ENCODE assay signal across 17 mouse cellular contexts in the genomic region with DNA sequence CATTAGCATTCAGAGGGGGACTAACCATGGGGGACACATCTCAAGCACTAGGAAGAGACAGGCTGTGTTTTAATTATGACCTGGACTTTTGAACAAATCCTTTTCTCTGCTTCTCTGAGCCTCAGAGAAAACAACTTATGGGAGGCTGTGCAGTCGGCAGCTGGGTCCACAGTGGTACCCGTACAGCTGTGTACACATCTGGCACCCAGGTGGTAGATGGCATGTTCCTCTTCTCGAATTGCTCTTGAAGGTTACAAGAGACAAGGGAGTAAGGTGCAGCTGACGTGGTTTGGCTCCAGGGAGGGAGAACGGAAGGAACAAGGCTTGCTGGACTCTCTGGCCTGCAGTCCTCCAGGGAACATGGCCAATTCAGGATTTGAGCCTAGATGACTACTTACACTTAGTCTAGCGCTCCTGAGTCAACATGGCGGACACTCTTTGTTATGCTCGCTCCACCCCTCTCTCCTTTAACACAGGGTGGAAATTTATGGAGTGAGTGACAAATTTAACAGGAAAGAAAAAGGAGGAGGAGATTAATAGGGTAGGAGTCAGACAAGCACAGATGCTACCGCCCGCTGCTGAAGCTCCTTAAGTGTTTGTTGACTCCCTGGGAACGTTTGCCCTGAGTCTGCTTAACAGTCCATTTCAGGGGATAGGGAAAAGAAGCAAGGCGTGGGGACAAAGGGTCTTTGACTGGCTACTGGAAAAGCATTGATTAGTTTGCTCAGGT.
DNase-seq lines count a peak whose midpoint lies in the region; ATAC-seq and TF ChIP-seq lines count a peak whose summit lies in the region.
"Had no signal": no experiment of that assay in that cellular context is flagged by ENCODE, and none has a peak within 500 bp of the region (broad histone marks: within the 10 kb centered on the region; RNA-seq: fewer than 3 reads in every experiment).

No protein-coding gene starts in this region.

- no peak for TF ChIP-seq POLR2A in lung, adult 2 months (IDR thresholded peaks at IDR 0.05; ENCODE audit: borderline replicate concordance, extremely low read depth, low read depth, low read length)

- H3K4me3 ChIP-seq in heart, embryonic 10.5 days = no peak overlapping the region
- H3K4me3 ChIP-seq in lung, embryonic 16.5 days (ENCODE audit: low read length) = no peak overlapping the region
- H3K4me3 ChIP-seq in lung, adult 2 months (replicated peaks; ENCODE audit: extremely low read depth, low read depth, low read length) = no peak overlapping the region
- no peak overlapping the region for H3K4me3 ChIP-seq in neural tube, embryonic 12.5 days
- H3K4me3 ChIP-seq: forebrain, embryonic 12.5 days; liver, embryonic 15.5 days; myocyte had no signal

- no peaks in the 10 kb centered on the region for H3K9me3 ChIP-seq in heart, embryonic 10.5 days
- H3K9me3 ChIP-seq in lung, embryonic 16.5 days (ENCODE audit: control insufficient read depth, low read length) = no peaks in the 10 kb centered on the region
- H3K9me3 ChIP-seq in neural tube, embryonic 12.5 days = no peaks in the 10 kb centered on the region
- H3K9me3 ChIP-seq: forebrain, embryonic 12.5 days; liver, embryonic 15.5 days had no signal

- H3K36me3 ChIP-seq in heart, embryonic 10.5 days = no peaks in the 10 kb centered on the region
- no peaks in the 10 kb centered on the region for H3K36me3 ChIP-seq in lung, embryonic 16.5 days (ENCODE audit: control insufficient read depth, insufficient read depth, low read length)
- no peaks in the 10 kb centered on the region for H3K36me3 ChIP-seq in neural tube, embryonic 12.5 days
- H3K36me3 ChIP-seq: forebrain, embryonic 12.5 days; liver, embryonic 15.5 days had no signal

- peaks cover 8% of the 10 kb centered on the region for H3K4me1 ChIP-seq in heart, embryonic 10.5 days
- H3K4me1 ChIP-seq in lung, embryonic 16.5 days (replicated peaks; ENCODE audit: control insufficient read depth, insufficient read depth, low read length) = peaks cover 10% of the 10 kb centered on the region; the same call in 1 of the 2 replicates
- H3K4me1 ChIP-seq in lung, adult 2 months (ENCODE audit: control insufficient read depth, insufficient read depth, low read length) = no peaks in the 10 kb centered on the region
- H3K4me1 ChIP-seq in neural tube, embryonic 12.5 days = peaks cover 15% of the 10 kb centered on the region
- H3K4me1 ChIP-seq: liver, embryonic 15.5 days had no signal

- no peak overlapping the region for H3K9ac ChIP-seq in lung, embryonic 16.5 days (ENCODE audit: low read length)
- H3K9ac ChIP-seq in neural tube, embryonic 12.5 days = no peak overlapping the region
- H3K9ac ChIP-seq: forebrain, embryonic 12.5 days; liver, embryonic 15.5 days had no signal

- peak; percentile 48 for DNase-seq in heart, adult 11 months
- no peak for DNase-seq in heart, embryonic 10.5 days (ENCODE audit: low spot score)
- no peak for DNase-seq in lung, adult 2 months
- peak; percentile 39 for DNase-seq in hindlimb bud, embryonic 11.5 days (ENCODE audit: extremely low spot score, low read depth, low spot score)
- DNase-seq in MN1 (ENCODE audit: low spot score) (no peak), liver (no peak)
- DNase-seq: adrenal gland, adult 8-10 months; cerebellum, adult 9-10 months; gastrocnemius, postnatal 14 days; heart, postnatal 36 days; kidney, adult 11 months had no signal

- H3K27me3 ChIP-seq in heart, embryonic 10.5 days (ENCODE audit: insufficient read depth, poor library complexity, severe bottlenecking) = peaks cover 4% of the 10 kb centered on the region
- H3K27me3 ChIP-seq in lung, embryonic 16.5 days (ENCODE audit: control insufficient read depth, insufficient read depth, low read depth, low read length) = no peaks in the 10 kb centered on the region
- H3K27me3 ChIP-seq in neural tube, embryonic 12.5 days (replicated peaks) = 0 out of 2 replicates have a peak, but pooled peaks cover 2% of the 10 kb centered on the region
- H3K27me3 ChIP-seq: liver, embryonic 15.5 days had no signal

- peak overlapping the region; percentile 10; the same call in 1 of the 2 replicates for H3K4me2 ChIP-seq in lung, embryonic 16.5 days (ENCODE audit: low read depth, low read length)
- peak overlapping the region; percentile 20; the same call in 1 of the 2 replicates for H3K4me2 ChIP-seq in neural tube, embryonic 12.5 days (replicated peaks)
- H3K4me2 ChIP-seq: forebrain, embryonic 12.5 days; heart, embryonic 11.5 days; liver, embryonic 15.5 days had no signal

- H3K27ac ChIP-seq in heart, embryonic 10.5 days = no peak overlapping the region
- no peak overlapping the region for H3K27ac ChIP-seq in lung, embryonic 16.5 days (ENCODE audit: low read length)
- no peak overlapping the region for H3K27ac ChIP-seq in neural tube, embryonic 12.5 days
- H3K27ac ChIP-seq: forebrain, embryonic 12.5 days; liver, embryonic 15.5 days had no signal

- ATAC-seq in lung, embryonic 16.5 days (ENCODE audit: low read depth) = no peak
- ATAC-seq in neural tube, embryonic 12.5 days (ENCODE audit: low FRiP score, low read depth) = peak; percentile 84

- 71% methylated on average over 12 of the region's 12 CpGs for WGBS in heart, embryonic 10.5 days
- WGBS in lung, embryonic 16.5 days = 25% methylated on average over 12 of the region's 12 CpGs
- WGBS in lung, adult 2 months = 44% methylated on average over 12 of the region's 12 CpGs
- 35% methylated on average over 12 of the region's 12 CpGs for WGBS in neural tube, embryonic 12.5 days

- no peak for TF ChIP-seq CTCF in lung, adult 2 months (IDR thresholded peaks at IDR 0.05; ENCODE audit: insufficient read depth, low read length)

Comparison
In these comparisons a context has a peak if more than half of its experiments do, and no peak if none do; other contexts are left out.
1. DNase-seq: peak in heart, adult 11 months (single experiment) and hindlimb bud, embryonic 11.5 days (single experiment); none in heart, embryonic 10.5 days (single experiment), lung, adult 2 months (single experiment), MN1 (single experiment) and liver (single experiment).